Mouse (Mus musculus): ENCODE data around the gene Tubb4b.

The Tubb4b gene

DNA sequence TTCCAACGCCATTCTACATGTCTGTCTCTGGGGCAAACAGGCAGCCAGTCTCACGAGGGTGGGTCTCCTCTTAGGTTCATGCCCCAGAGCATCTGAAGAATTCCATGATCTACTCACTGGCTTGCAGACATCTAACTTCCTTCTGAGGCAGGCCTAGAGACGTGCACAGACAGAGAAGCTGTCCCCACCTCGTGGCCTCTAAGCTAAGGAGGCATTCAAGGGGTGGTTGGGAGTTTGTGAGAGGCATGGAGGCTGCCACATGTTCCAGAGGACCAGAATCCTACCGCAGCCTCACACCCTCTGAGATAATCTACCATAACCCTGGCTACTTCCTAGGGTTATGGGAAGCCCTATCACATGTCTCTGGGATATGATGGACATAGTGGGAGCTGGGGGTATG lies 30.5 kb downstream of the Tubb4b start:
- DNase-seq (ENCODE audit: low spot score in 2 of 2) = no peak

GRCm38 (mm10) chr2:25193330-25193770 lies 31.2 kb downstream of the Tubb4b start:
- peak; percentile 87 for DNase-seq (ENCODE audit: low spot score in 2 of 2)

DNA sequence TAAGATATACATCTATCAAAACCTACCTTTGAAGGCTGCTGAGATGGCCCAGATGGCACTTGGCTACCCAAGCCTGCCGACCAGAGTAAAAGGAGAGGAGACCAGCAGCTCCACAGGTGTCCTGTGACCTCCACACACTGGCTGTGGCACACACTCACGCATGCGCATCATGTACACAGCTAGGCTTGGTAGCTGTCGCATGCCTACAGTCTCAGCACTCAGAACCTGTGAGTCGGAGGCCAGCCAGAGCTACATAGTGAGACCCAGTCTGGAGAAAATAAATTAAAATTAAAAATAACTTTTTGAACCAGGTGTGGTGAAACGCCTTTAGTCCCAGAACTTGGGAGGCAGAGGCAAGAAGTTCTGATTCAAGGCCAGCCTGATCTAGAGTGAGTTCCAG lies 36.7 kb downstream of the Tubb4b start:
- DNase-seq (ENCODE audit: low spot score in 2 of 2) = no peak

DNA sequence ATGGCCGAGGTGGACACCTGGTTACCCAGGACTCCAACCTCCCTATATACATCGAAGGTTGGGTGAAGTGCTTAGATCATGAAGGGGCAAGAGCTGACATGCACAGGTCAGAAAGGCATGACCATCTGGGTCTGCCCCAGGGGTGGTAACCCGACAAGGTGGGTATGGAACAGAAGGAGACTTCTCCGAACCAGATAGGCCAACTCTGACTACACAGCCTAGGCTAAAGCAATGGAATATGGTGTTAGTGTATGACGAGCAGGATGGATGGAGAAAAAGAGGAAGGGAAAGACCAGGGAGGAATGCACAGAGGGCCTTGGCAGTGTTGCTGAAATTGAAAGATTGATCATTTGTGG lies 37.9 kb downstream of the Tubb4b start:
- DNase-seq (ENCODE audit: low spot score in 2 of 2) = no peak

- DNase-seq (ENCODE audit: low spot score in 2 of 2) = peak in 1 of 2 experiments; percentile 45
These were observed 38.6 kb downstream of the Tubb4b start for GRCm38 (mm10) chr2:25185625-25186574.

DNA sequence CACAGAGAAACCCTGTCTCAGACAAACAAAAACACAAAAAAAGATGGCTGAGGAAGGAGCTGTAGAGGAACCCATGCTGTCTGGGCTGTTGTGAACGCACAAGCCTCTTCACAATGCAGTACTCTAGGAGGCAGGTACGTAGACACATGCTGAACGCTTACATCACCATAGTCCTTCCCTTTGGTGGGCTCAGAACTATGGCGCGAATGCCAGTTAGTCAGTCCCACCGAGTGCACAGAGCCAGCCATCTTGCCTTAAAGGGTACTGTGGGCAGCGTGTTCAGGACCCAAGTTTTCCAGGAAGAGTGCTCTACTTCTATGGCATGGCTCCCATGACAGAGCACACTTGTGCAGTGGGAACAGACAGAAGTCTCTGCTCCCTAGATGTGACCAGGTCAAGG lies 40.0 kb downstream of the Tubb4b start:
- DNase-seq (ENCODE audit: low spot score in 2 of 2) = no peak

DNA sequence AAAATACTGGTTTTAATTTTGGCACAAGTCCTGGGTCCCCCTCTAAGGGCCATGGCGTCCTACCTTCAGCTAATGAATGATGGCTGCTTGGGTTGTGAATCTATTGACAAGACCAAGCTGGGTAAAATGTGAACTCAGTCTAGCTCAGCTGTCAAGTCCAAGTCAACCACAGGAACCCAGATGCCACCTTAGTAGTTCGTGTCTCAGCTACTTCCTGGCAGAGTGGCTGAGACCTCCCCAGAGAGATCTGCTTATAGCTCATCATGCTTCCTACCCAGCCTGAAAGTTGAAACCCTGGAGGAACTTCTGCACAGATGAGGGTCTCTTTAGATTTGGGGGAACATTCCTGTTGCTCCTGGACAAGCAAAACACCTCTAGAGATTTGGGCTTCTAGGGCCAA lies 41.2 kb downstream of the Tubb4b start:
- no peak for DNase-seq (ENCODE audit: low spot score in 2 of 2)

GRCm38 (mm10) chr2:25182664-25183063 lies 41.8 kb downstream of the Tubb4b start:
- no peak for DNase-seq (ENCODE audit: low spot score in 2 of 2)

GRCm38 (mm10) chr2:25181891-25182397 lies 42.6 kb downstream of the Tubb4b start:
- no peak for DNase-seq (ENCODE audit: low spot score in 2 of 2)

- peak; percentile 31 to 52 for DNase-seq (ENCODE audit: low spot score in 2 of 2)
These were observed 43.3 kb downstream of the Tubb4b start for GRCm38 (mm10) chr2:25180973-25181890.

GRCm38 (mm10) chr2:25180478-25180903 lies 44.0 kb downstream of the Tubb4b start, which contains the start of gene Nrarp:
Gene Nrarp (plus strand): TSS chr2:25180758.
- peak; percentile 91 to 92 for DNase-seq (ENCODE audit: low spot score in 2 of 2)

- DNase-seq (ENCODE audit: low spot score in 2 of 2) = no peak
These were observed 44.8 kb downstream of the Tubb4b start for GRCm38 (mm10) chr2:25179566-25180217.

- no peak for DNase-seq (ENCODE audit: low spot score in 2 of 2)
These were observed 46.1 kb downstream of the Tubb4b start for GRCm38 (mm10) chr2:25178285-25178972.

DNA sequence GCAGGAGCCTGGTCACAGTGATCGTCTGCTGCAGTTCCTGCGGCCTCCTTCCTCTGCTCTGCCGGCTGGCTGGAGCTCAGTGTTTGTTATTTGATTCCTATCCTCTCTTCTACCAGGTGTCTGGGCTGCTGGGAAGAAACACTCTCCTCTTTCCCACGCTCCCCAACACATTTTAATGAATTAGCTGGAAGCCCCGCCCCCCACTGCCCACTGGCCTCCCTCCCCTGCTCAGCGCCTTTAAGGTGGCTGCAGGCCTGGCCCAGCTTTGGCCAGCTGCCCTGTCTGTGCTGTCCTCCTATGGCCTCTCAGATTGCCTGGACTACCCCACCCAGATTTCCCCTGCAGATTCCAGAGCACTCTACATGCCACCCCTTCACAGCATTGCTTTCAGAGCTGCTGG lies 46.8 kb downstream of the Tubb4b start:
- peak in 1 of 2 experiments; percentile 46 for DNase-seq (ENCODE audit: low spot score in 2 of 2)

- DNase-seq (ENCODE audit: low spot score in 2 of 2) = no peak
These were observed 47.4 kb downstream of the Tubb4b start for GRCm38 (mm10) chr2:25177076-25177475.

GRCm38 (mm10) chr2:25176573-25176972 lies 47.9 kb downstream of the Tubb4b start:
- DNase-seq (ENCODE audit: low spot score in 2 of 2) = no peak

- DNase-seq (ENCODE audit: low spot score in 2 of 2) = no peak
These were observed 48.8 kb downstream of the Tubb4b start for GRCm38 (mm10) chr2:25175690-25176078.

DNA sequence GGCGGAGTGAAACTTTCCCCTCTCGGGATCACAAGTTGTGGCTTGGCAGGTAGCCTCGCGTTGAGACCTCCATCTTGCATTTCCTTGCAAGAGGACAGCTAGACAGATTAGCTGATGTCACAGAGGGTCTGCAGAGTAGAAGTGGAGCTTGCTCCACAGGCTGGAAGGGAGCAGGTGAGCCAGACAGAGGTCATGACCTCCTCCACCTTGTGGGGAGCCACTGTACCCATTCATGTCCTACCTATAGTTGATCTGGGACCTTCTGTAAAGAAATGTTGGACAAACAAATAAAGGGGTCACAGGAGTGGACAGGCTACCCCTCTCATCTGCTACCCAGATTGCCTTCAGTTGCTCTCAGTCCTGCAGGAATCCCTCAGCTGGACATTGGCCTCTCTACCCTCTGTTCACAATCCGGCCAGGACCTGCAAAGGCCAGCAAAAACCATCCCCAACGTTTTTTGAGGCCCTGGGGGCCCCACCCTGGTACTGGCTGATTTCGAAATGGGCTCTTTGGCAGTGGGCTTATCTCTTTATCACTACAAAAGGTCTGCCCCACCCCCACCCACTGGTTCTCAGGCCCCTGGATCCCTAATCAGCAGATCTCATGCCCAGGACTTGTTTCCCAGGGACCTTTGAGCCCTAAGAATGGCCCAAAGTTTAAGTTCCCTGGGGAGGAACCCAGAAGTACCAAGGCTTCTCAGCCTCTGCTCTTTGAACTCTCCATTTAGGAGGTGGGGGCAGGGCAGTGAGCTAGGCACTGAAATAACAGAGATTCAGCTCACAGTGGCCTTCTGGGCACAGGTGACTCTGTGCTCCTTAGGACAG lies 49.4 kb downstream of the Tubb4b start:
- no peak for DNase-seq (ENCODE audit: low spot score in 2 of 2)

DNA sequence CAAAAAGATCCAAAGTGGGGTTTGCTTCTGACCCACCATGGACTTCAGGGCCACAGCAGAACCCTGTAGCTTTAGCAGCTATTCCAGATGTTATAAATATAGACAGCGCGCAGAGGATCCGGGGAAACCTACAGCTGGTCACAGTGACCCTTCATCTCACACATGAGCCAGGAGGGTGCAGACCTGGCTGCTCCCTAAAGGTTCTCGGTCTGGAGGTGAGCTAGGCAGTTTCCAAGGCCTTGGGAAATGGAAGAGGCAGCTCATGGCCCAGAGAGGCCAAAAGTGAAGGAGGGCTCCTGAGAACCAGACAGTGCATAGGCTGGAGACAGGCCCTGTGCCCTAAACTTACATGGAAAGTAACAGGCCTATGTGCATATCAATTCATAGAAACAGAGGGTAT lies 50.7 kb downstream of the Tubb4b start:
- DNase-seq (ENCODE audit: low spot score in 2 of 2) = no peak

GRCm38 (mm10) chr2:25172629-25173028 lies 51.9 kb downstream of the Tubb4b start:
- DNase-seq (ENCODE audit: low spot score in 2 of 2) = no peak

Data from right cerebral cortex, adult 2 months (tissue).